Mouse (Mus musculus) embryo, embryonic 10.5 days (tissue): ENCODE data around the gene Polr3h.
"Not testable (repeated sequence)": the region's sequence is repeated elsewhere in the genome, so short reads cannot be mapped to it uniquely, and the experiment has no call there.

ENCODE experiments used
- DNase-seq: peaks from one replicate; pipeline ENCODE4 v3.0.0-alpha.2; 2015; ENCODE audit warnings: low spot score

The Polr3h gene

GRCm38 (mm10) chr15:81925760-81926445 is at the start of gene Polr3h:
Polr3h (minus strand) TSS chr15:81926240.
- peak; percentile 98 for DNase-seq

- DNase-seq, result not testable (repeated sequence)
These were observed 49.1 kb upstream of the Polr3h start for GRCm38 (mm10) chr15:81975156-81975555.

GRCm38 (mm10) chr15:81970498-81970897 is 44.5 kb upstream of the Polr3h start:
- DNase-seq, result not testable (repeated sequence)

GRCm38 (mm10) chr15:81969635-81970034 is 43.6 kb upstream of the Polr3h start:
- not testable (repeated sequence) for DNase-seq

- peak; percentile 23 for DNase-seq
These were observed 43.1 kb upstream of the Polr3h start for GRCm38 (mm10) chr15:81969173-81969572.

- no peak for DNase-seq
These were observed 42.4 kb upstream of the Polr3h start for GRCm38 (mm10) chr15:81968447-81968846.

GRCm38 (mm10) chr15:81967821-81968220 is 41.8 kb upstream of the Polr3h start:
- no peak for DNase-seq

- no peak for DNase-seq
These were observed 40.2 kb upstream of the Polr3h start for GRCm38 (mm10) chr15:81966062-81966829.

- DNase-seq, result no peak
These were observed 39.0 kb upstream of the Polr3h start for GRCm38 (mm10) chr15:81964980-81965545.

- no peak for DNase-seq
These were observed 38.2 kb upstream of the Polr3h start for GRCm38 (mm10) chr15:81964262-81964661.

GRCm38 (mm10) chr15:81961078-81961451 is 35.0 kb upstream of the Polr3h start:
- no peak for DNase-seq

GRCm38 (mm10) chr15:81960171-81961077 is 34.4 kb upstream of the Polr3h start, which contains the start of gene Pmm1:
Pmm1 (minus strand) TSS chr15:81960930.
- peak; percentile 99 for DNase-seq

GRCm38 (mm10) chr15:81958906-81959305 is 32.9 kb upstream of the Polr3h start:
- no peak for DNase-seq

GRCm38 (mm10) chr15:81957598-81957997 is 31.6 kb upstream of the Polr3h start:
- no peak for DNase-seq

GRCm38 (mm10) chr15:81956457-81956856 is 30.4 kb upstream of the Polr3h start:
- DNase-seq, result peak; percentile 69

GRCm38 (mm10) chr15:81955414-81955813 is 29.4 kb upstream of the Polr3h start:
- no peak for DNase-seq

- no peak for DNase-seq
These were observed 28.7 kb upstream of the Polr3h start for GRCm38 (mm10) chr15:81954716-81955115.

- DNase-seq, result no peak
These were observed 28.1 kb upstream of the Polr3h start for GRCm38 (mm10) chr15:81954151-81954583.

GRCm38 (mm10) chr15:81952310-81952709 is 26.3 kb upstream of the Polr3h start:
- DNase-seq, result no peak

GRCm38 (mm10) chr15:81951159-81951558 is 25.1 kb upstream of the Polr3h start:
- no peak for DNase-seq

- DNase-seq, result no peak
These were observed 24.7 kb upstream of the Polr3h start for GRCm38 (mm10) chr15:81950716-81951115.
